Mouse (Mus musculus) gastrocnemius, adult 2 months (tissue): ENCODE data around the gene Rab4b. TPM values are rescaled to one million over a fixed set of nuclear protein-coding genes. Genes with fewer than 3 reads are reported as not detected.

ENCODE experiments used
- DNase-seq: peaks from one replicate; pipeline ENCODE4 v3.0.0; 2022
- H3K27ac ChIP-seq: fragments of 200-600 bp; 2 replicates; pipeline ENCODE4 v1.8.1; 2022; ENCODE audit warnings: mild to moderate bottlenecking
- H3K4me3 ChIP-seq: fragments of 200-600 bp; 2 replicates; pipeline ENCODE4 v1.8.1; 2022; ENCODE audit warnings: mild to moderate bottlenecking, moderate library complexity
- CTCF ChIP-seq: fragments of 200-600 bp; IDR thresholded peaks from 2 replicates; pipeline ENCODE4 v1.8.1; 2022; ENCODE audit warnings: antibody characterized with exemption, mild to moderate bottlenecking, moderate library complexity
- intact Hi-C: fragments of 180-260 bp; cut with DNase I; formaldehyde crosslinking; loops from one replicate; pipeline ENCODE4 v1.15.1; 2025
- long read RNA-seq, 2 experiments: library from polyadenylated mRNA; stranded (forward); transcript quantifications; one replicate each; pipeline ENCODE4 v2.0.0; 2021
- total RNA-seq, 2 experiments: library from RNA; stranded (reverse); gene quantifications; 2 replicates each; pipeline ENCODE4 v1.2.3; 2021

Rab4b gene
- total RNA-seq = 1 to 10 TPM; 5.7 to 6.5 TPM
- long read RNA-seq, experiment 1, partial matches to known transcripts = 0 of 2 reads
- long read RNA-seq, experiment 1, other reads (novel, unspliced or antisense) = 0 of 2 reads
- long read RNA-seq, experiment 2, partial matches to known transcripts = 0 of 6 reads
- long read RNA-seq, experiment 2, other reads (novel, unspliced or antisense) = 2 of 6 reads

DNA sequence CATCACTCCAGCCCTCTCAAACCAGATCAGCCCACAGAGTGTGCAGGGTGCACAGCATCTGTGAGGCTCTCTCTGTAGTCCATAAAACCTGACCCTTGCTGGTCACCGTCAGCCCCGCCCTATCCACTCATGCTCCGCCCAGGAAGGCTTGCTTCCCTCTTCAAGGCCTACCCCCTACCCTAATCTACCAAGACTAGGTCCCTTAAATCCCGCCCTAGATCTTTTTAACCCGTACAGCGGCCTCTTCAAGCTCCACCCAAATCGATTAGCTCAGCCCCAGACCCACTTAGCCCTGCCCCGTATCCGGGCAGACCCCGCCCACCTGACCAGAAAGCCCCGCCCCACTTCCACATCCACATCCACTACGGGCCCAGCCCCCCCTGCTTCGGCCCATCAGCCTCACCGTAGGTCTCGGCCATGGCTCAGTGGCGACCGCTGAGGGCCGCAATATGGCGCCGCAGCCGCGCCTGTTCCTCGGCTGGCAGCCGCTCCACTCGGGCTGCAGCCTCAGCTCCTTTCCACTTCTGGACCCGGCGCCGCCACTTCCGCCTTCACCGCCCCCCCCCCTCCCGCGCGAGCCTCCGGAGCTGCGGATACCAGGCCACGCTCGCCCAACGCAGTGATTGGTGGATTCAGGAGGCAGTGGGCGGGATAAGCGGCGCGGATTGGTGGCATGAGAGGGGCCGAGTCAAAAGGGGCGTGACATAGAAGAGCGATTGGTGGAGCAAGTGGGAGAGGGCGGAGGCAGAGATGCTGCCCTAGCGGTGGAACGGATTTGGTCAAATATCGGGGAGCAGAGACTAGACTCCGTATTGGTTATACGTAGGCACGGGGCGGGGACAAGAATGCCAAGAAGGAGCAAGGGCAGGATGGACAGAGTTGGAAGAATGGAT is at the start of gene Rab4b:
TSS of gene Rab4b (minus strand) at position 573 of the 893 bp plus-strand sequence.
- peak within 1 kb of the TSS; percentile 94 for H3K27ac ChIP-seq
- DNase-seq = peak; percentile 99
- peak within 1 kb of the TSS; percentile 89 for H3K4me3 ChIP-seq
- intact Hi-C loops = loop anchor here (1.0 to 5.0 kb wide), 2 partner anchors 17 to 494 kb away; partner anchors contain the start of genes BC024978 and Map3k10
- TF ChIP-seq CTCF = peak; percentile 69

DNA sequence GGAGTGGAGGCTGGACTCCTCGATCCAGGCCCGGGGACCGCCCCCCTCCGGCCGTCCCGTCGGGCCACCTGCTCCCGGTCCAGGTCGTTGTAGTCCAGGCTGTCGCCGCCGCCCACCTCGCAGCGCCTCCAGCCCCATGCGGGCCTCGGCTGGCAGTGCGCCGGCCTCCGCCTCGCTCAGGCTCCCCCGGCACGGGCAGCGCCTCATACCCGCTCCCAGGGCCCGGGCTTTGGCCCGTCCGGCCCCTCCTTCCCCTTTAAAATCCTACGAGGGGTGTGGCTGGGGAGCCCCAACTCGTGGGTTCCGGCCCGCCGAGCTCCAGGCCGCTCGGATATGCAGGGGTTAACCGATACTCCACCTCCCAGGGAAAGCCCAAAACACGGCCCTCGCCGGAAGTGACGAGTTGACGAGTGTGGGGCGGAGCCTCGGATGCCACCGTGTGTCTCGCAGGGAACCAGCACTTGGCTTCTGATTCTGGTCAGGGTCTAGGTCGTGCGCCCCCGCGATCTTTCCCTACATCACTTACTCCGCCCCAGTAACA is 49.7 kb upstream of the Rab4b start, which contains the start of gene Itpkc:
TSS of gene Itpkc (minus strand) at position 381 of the 541 bp plus-strand sequence.
- TF ChIP-seq CTCF = 0 out of 2 replicates have a peak, but pooled peaks have one; percentile 13
- DNase-seq = peak; percentile 94
- peak within 1 kb of the TSS; percentile 85 for H3K4me3 ChIP-seq
- H3K27ac ChIP-seq = peak within 1 kb of the TSS; percentile 95
- intact Hi-C loops = loop anchor here (2.0 kb wide), 1 partner anchor 32 kb away; the partner anchor contains the start of gene Snrpa

DNA sequence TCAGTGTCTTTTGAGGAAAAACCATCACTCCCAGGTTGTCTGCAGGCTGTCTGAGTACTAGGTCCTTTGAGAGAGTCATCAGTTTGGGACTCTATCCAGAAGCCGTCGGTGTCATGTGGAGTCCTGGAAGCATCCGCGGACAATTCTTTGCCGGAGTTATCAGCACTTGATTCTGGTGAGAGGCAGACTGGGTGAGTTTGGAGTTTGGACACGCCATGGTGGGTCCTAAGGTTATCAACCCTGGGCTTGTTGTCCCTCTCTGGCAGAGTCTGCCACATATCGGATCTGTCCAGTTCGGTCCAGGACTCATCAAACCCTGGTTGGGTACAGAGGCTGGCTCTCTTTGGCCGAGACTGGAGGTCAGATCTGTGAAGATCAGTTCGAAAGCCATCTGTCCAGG is 49.0 kb upstream of the Rab4b start:
- no peak for TF ChIP-seq CTCF
- no peak for DNase-seq
- intact Hi-C loops = loop anchor here (2.0 kb wide), 1 partner anchor 31 kb away; the partner anchor contains the start of gene Snrpa
- peak overlapping the region; percentile 95 for H3K27ac ChIP-seq
- H3K4me3 ChIP-seq = peak overlapping the region; percentile 85

GRCm38 (mm10) chr7:27227276-27227675 is 48.6 kb upstream of the Rab4b start:
- Histone ChIP-seq H3K4me3 (peak overlapping the region; percentile 85), H3K27ac (peak overlapping the region; percentile 95)
- no peak for TF ChIP-seq CTCF
- intact Hi-C loops = no loop called here
- DNase-seq = no peak

DNA sequence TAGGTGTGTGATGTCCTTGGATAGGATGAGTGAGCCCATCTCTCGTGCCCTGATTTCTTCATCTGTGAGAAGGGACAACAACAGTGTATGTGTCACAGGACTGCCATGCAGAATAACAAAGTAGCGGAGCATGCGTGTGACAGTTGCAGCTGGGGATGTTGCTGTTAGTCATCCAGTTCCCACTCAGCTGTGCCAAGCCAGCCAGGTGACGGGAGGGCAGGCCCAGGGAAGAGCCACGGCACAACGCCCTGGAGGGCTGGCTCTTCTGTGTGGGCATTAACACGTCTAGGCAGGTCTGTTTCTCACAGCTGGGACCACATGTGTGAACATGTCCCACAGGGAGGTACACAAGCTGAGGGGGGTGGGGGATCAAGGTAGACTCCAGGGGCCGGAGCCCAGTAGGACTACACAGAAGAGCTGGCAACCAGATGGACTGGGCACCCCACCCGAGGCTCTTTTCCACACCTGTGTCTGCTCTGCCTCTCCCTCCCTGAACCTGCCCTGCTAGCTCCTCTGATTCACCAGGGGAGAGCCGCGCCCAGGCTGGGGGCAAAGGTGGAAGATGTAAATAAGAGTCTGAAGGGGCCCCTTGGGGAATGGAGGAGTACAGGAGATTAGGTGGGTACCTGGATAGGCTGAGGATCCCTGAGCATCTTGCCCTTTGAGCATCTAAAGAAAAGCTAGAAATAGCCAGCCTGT is 46.3 kb upstream of the Rab4b start:
- no peak for TF ChIP-seq CTCF
- peak; percentile 66 for DNase-seq
- intact Hi-C loops = no loop called here
- peak overlapping the region; percentile 49 for H3K4me3 ChIP-seq
- H3K27ac ChIP-seq = peak overlapping the region; percentile 71

DNA sequence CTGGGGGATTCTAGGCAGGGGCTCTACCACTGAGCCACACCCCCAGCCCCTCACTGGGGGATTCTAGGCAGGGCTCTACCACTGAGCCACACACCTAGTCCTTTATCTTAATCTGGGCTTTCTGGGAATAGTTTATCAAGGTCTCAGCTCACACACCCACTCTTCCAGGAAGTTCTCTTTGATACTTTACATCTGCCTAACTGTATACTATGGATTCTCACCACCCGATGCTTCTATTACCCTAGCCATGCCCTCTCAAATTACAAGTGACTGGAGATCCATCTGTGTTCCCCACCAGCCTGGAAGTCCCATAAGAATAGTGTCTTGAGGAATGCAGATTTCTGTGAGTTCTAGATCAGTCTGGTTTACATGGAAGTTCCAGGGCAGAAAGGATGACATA is 43.8 kb upstream of the Rab4b start:
- no peak for TF ChIP-seq CTCF
- Histone ChIP-seq H3K4me3 (no peak overlapping the region), H3K27ac (no peak overlapping the region)
- intact Hi-C loops = no loop called here
- DNase-seq = no peak

- no peak for DNase-seq
- intact Hi-C loops = no loop called here
- H3K4me3 ChIP-seq = no peak overlapping the region
- TF ChIP-seq CTCF = no peak
- H3K27ac ChIP-seq = peak overlapping the region; percentile 31; the same call in 1 of the 2 replicates
Observed at GRCm38 (mm10) chr7:27221939-27222338, 43.2 kb upstream of the Rab4b start.

DNA sequence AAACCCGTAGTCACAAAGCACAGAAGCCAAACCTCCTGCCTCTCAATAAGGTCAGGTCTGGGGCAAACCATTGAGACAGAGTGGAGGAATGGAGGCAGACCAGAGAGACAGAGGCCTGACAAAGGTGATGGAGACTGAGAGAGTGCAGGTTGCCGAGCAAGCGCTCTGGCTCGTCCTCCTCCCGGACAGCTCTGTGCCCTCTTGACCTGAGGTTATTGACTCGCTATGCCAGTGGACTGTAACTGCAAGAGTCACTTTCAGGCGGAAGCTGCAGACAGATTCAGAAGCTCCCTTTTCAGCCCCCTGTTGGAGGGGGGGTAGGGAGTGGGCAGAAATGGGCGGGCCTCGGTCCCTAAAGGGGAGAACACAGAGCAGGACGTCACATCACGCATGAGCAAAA is 41.2 kb upstream of the Rab4b start:
- DNase-seq = no peak
- no peak overlapping the region for H3K27ac ChIP-seq
- TF ChIP-seq CTCF = no peak
- H3K4me3 ChIP-seq = no peak overlapping the region
- intact Hi-C loops = no loop called here

- H3K27ac ChIP-seq = no peak overlapping the region
Observed at GRCm38 (mm10) chr7:27218586-27218985, 39.9 kb upstream of the Rab4b start.

GRCm38 (mm10) chr7:27212626-27213025 is 33.9 kb upstream of the Rab4b start:
- no peak for DNase-seq
- no peak for TF ChIP-seq CTCF
- H3K4me3 ChIP-seq = no peak overlapping the region
- no peak overlapping the region for H3K27ac ChIP-seq
- intact Hi-C loops = no loop called here

More at GRCm38 (mm10) chr7:27218586-27218985, 39.9 kb upstream of the Rab4b start:
- no peak overlapping the region for H3K4me3 ChIP-seq
- intact Hi-C loops = no loop called here
- no peak for DNase-seq
- no peak for TF ChIP-seq CTCF

DNA sequence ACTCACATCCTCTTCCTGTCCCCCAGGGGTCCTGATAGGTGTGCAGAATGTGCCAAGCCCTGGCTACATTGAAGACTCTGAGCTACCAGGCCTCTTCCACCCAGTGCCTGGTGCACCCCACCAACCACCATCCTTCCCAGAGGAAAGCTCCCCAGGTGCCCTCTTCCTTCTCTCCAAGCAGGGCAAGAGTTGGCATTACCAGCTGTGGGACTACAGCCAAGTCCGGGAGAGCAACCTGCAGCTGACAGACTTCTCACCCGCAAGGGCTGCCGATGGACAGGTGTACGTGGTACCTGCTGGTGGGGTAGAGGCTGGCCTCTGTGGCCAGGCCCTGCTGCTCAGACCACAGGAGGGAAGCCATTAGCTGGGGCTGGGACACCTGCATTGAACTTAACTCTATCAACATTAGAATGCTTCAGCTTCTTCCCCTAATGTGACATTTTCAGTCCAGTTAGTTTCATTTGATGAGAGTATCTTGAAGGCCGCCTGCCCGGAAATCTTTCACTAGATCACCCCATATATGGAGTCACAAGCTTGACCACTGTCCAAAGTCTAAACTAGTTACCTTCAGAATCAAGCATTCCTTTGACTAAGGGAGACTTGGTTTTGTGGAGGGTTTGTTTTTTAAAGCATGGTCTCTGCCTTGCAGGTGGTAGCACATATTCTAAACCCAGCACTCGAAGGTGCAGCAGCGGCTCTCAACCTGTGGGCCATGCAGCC is 25.2 kb upstream of the Rab4b start:
- no peak for TF ChIP-seq CTCF
- intact Hi-C loops = no loop called here
- no peak for DNase-seq
- no peak overlapping the region for H3K4me3 ChIP-seq
- H3K27ac ChIP-seq = no peak overlapping the region
